Mouse (Mus musculus): ENCODE results near the gene Yod1. TPM values are rescaled to one million over a fixed set of nuclear protein-coding genes. Genes with fewer than 3 reads are reported as not detected.

Yod1 gene
- polyA plus RNA-seq, 1 experiment from 2014 or later: 15.0 TPM

GRCm38 (mm10) chr1:130759689-130760088 is 42.6 kb downstream of the Yod1 start:
- WGBS: 56% methylated on average over 9 of the region's 9 CpGs

DNA sequence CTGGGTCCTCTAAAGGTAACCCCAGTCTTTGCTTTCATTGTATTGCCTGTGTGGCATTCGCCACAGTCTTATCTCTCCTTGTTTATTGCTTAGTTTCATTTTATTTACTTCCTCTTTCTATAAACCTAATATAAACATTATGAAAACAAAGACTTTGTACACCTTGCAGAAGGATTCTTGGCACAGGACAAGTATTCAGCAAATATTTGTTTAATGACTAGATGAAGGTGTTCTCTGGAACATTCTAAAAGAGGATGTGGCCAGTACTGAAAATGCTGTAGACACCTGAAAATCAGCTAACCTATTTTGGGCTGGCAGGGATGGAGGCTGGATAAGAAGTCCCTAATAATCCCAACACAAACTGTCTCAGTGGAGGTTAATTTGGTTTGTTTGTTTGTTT is 44.5 kb downstream of the Yod1 start:
- Histone ChIP-seq H3K4me3 (ENCODE audit: low read depth, low read length) (no peak overlapping the region), H3K27ac (ENCODE audit: low read length) (peak overlapping the region; percentile 92), H3K9me3 (ENCODE audit: low read length) (no peaks in the 10 kb centered on the region), H3K4me2 (replicated peaks; ENCODE audit: low read depth, low read length) (no peak overlapping the region), H3K27me3 (replicated peaks; ENCODE audit: insufficient read depth, low read length) (no peaks in the 10 kb centered on the region), H3K9ac (replicated peaks; ENCODE audit: low read depth) (no peak overlapping the region), H3K36me3 (ENCODE audit: insufficient read depth, low read length) (no peaks in the 10 kb centered on the region), H3K4me1 (ENCODE audit: insufficient read depth, low read depth, low read length) (peaks cover 4% of the 10 kb centered on the region)
- 32% methylated on average over 1 of the region's 1 CpGs for WGBS
- peak; percentile 84 for DNase-seq (ENCODE audit: low spot score)
- TF ChIP-seq EP300 (IDR thresholded peaks at IDR 0.05): peak; percentile 96
- no peak for TF ChIP-seq CTCF (IDR thresholded peaks at IDR 0.05)
- no peak for ATAC-seq

More at GRCm38 (mm10) chr1:130759689-130760088, 42.6 kb downstream of the Yod1 start:
- no peaks in the 10 kb centered on the region for H3K27me3 ChIP-seq (replicated peaks; ENCODE audit: insufficient read depth, low read length)
- ATAC-seq (no peak), DNase-seq (ENCODE audit: low spot score) (peak; percentile 29)
- H3K9me3 ChIP-seq (ENCODE audit: low read length): no peaks in the 10 kb centered on the region
- no peak overlapping the region for H3K4me3 ChIP-seq (ENCODE audit: low read depth, low read length)
- no peak overlapping the region for H3K4me2 ChIP-seq (replicated peaks; ENCODE audit: low read depth, low read length)
- H3K36me3 ChIP-seq (ENCODE audit: insufficient read depth, low read length): no peaks in the 10 kb centered on the region
- TF ChIP-seq EP300 (IDR thresholded peaks at IDR 0.05): no peak
- TF ChIP-seq CTCF (IDR thresholded peaks at IDR 0.05): no peak
- peaks cover 3% of the 10 kb centered on the region; the same call in 1 of the 2 replicates for H3K4me1 ChIP-seq (ENCODE audit: insufficient read depth, low read depth, low read length)
- no peak overlapping the region for H3K9ac ChIP-seq (replicated peaks; ENCODE audit: low read depth)
- peak overlapping the region; percentile 83; the same call in 1 of the 2 replicates for H3K27ac ChIP-seq (ENCODE audit: low read length)

DNA sequence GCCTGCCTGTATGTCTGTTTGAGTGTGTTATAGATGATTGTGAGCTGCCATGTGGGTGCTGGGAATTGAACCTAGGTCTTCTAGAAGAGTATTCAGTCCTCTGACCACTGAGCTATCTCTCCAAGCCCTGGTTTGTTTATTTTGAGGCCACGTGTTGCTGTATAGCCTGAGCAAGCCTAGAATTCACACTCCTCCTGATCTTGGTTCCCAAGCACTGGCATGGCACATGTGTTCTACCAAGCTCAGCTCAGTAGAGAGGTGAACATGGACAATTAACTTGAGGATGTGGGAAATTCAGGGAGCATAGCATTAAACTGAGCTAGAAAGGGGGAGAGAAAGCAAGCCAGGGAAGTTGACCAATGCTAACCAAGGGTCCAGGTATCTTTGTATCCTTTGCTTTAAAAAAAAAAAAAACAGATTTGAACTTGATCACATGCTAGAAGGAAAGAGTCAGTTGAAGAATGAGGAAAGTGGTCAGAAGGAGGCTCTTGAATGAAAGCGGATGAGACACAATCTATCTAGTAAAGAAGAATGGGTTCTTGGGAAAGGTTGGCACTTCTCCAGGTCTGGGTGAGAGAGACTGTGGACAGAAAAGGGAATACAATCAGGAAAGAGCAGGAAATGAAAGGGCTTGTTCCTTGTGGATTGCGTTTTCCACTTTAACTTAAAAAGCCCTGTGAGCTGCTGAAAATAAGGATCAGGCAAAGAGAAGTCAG is 45.1 kb downstream of the Yod1 start:
- H3K27ac ChIP-seq (ENCODE audit: low read length): peak overlapping the region; percentile 92
- peaks cover 4% of the 10 kb centered on the region for H3K4me1 ChIP-seq (ENCODE audit: insufficient read depth, low read depth, low read length)
- no peak overlapping the region for H3K4me3 ChIP-seq (ENCODE audit: low read depth, low read length)
- TF ChIP-seq CTCF (IDR thresholded peaks at IDR 0.05) (no peak), EP300 (IDR thresholded peaks at IDR 0.05) (peak; percentile 68)
- 33% methylated on average over 3 of the region's 3 CpGs for WGBS
- H3K27me3 ChIP-seq (replicated peaks; ENCODE audit: insufficient read depth, low read length): no peaks in the 10 kb centered on the region
- no peak overlapping the region for H3K9ac ChIP-seq (replicated peaks; ENCODE audit: low read depth)
- DNase-seq (ENCODE audit: low spot score): peak; percentile 60
- no peak for ATAC-seq
- H3K36me3 ChIP-seq (ENCODE audit: insufficient read depth, low read length): no peaks in the 10 kb centered on the region
- H3K9me3 ChIP-seq (ENCODE audit: low read length): no peaks in the 10 kb centered on the region
- no peak overlapping the region for H3K4me2 ChIP-seq (replicated peaks; ENCODE audit: low read depth, low read length)

- peak; percentile 100 for TF ChIP-seq EP300 (IDR thresholded peaks at IDR 0.05)
- TF ChIP-seq CTCF (IDR thresholded peaks at IDR 0.05): no peak
Measured at GRCm38 (mm10) chr1:130764027-130764461, 46.9 kb downstream of the Yod1 start.

DNA sequence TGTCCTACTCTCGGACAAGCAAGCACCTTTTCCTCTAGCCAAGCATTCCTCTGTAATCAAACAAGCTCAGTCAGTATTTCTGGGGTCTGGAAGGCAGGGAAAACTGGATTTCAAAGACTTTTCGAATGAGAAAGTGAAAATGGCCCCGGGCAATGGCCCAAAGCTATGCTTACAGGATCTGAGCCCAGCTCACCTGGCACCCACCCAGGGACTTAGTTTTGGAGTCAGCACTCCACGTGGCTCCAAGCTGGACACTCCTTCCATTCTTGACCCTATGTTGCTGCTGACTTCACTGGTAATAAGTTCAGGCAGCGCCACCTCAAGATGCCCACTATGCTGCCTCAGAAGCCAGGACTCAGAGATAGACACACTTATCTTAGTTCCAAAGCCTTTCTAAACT is 49.9 kb downstream of the Yod1 start:
- TF ChIP-seq EP300 (IDR thresholded peaks at IDR 0.05) (no peak), CTCF (IDR thresholded peaks at IDR 0.05) (no peak)
- WGBS: 63% methylated on average over 5 of the region's 5 CpGs
- no peak for DNase-seq (ENCODE audit: low spot score)

More at GRCm38 (mm10) chr1:130764027-130764461, 46.9 kb downstream of the Yod1 start:
- peak; percentile 97 for DNase-seq (ENCODE audit: low spot score)
- H3K4me1 ChIP-seq (ENCODE audit: insufficient read depth, low read depth, low read length): peaks cover 4% of the 10 kb centered on the region
- H3K4me3 ChIP-seq (ENCODE audit: low read depth, low read length): no peak overlapping the region
- WGBS: 58% methylated on average over 12 of the region's 12 CpGs
- ATAC-seq: peak; percentile 96
- H3K9me3 ChIP-seq (ENCODE audit: low read length): no peaks in the 10 kb centered on the region
- H3K9ac ChIP-seq (replicated peaks; ENCODE audit: low read depth): no peak overlapping the region
- H3K27me3 ChIP-seq (replicated peaks; ENCODE audit: insufficient read depth, low read length): no peaks in the 10 kb centered on the region
- no peak overlapping the region for H3K4me2 ChIP-seq (replicated peaks; ENCODE audit: low read depth, low read length)
- H3K27ac ChIP-seq (ENCODE audit: low read length): peak overlapping the region; percentile 92
- H3K36me3 ChIP-seq (ENCODE audit: insufficient read depth, low read length): no peaks in the 10 kb centered on the region

GRCm38 (mm10) chr1:130769925-130770324 is 52.8 kb downstream of the Yod1 start:
- H3K27ac ChIP-seq (ENCODE audit: low read length): peak overlapping the region; percentile 89
- ATAC-seq: peak; percentile 70
- no peaks in the 10 kb centered on the region; the same call in 1 of the 2 replicates for H3K4me1 ChIP-seq (ENCODE audit: insufficient read depth, low read depth, low read length)
- H3K27me3 ChIP-seq (replicated peaks; ENCODE audit: insufficient read depth, low read length): no peaks in the 10 kb centered on the region
- peak; percentile 64 for DNase-seq (ENCODE audit: low spot score)
- H3K4me2 ChIP-seq (replicated peaks; ENCODE audit: low read depth, low read length): no peak overlapping the region
- no peak overlapping the region for H3K9ac ChIP-seq (replicated peaks; ENCODE audit: low read depth)
- no peaks in the 10 kb centered on the region for H3K36me3 ChIP-seq (ENCODE audit: insufficient read depth, low read length)
- H3K9me3 ChIP-seq (ENCODE audit: low read length): no peaks in the 10 kb centered on the region
- H3K4me3 ChIP-seq (ENCODE audit: low read depth, low read length): no peak overlapping the region
- TF ChIP-seq CTCF (IDR thresholded peaks at IDR 0.05): no peak
- TF ChIP-seq EP300 (IDR thresholded peaks at IDR 0.05): no peak
- 70% methylated on average over 2 of the region's 2 CpGs for WGBS

More for the DNA sequence above, 49.9 kb downstream of the Yod1 start:
- Histone ChIP-seq H3K4me1 (ENCODE audit: insufficient read depth, low read depth, low read length) (peaks cover 4% of the 10 kb centered on the region), H3K4me3 (ENCODE audit: low read depth, low read length) (no peak overlapping the region), H3K9ac (replicated peaks; ENCODE audit: low read depth) (no peak overlapping the region), H3K27me3 (replicated peaks; ENCODE audit: insufficient read depth, low read length) (no peaks in the 10 kb centered on the region), H3K36me3 (ENCODE audit: insufficient read depth, low read length) (no peaks in the 10 kb centered on the region), H3K9me3 (ENCODE audit: low read length) (no peaks in the 10 kb centered on the region), H3K4me2 (replicated peaks; ENCODE audit: low read depth, low read length) (no peak overlapping the region), H3K27ac (ENCODE audit: low read length) (peak overlapping the region; percentile 33; the same call in 1 of the 2 replicates)
- ATAC-seq: no peak
